ENCODE assay signal across 23 mouse cellular contexts in genomic region chr11:117470586-117471195, GRCm38 (mm10). TPM values are rescaled to one million over a fixed set of nuclear protein-coding genes. Genes with fewer than 3 reads are reported as not detected.
"Had no signal": no experiment of that assay in that cellular context is flagged by ENCODE, and none has a peak within 500 bp of the region (broad histone marks: within the 10 kb centered on the region; RNA-seq: fewer than 3 reads in every experiment).

No protein-coding gene starts in this region.

- H3K27ac ChIP-seq: liver, embryonic 13.5 days; neural tube, embryonic 13.5 days had no signal

- H3K9ac ChIP-seq: liver, embryonic 13.5 days; midbrain, embryonic 13.5 days; neural tube, embryonic 13.5 days had no signal

- H3K9me3 ChIP-seq: liver, embryonic 13.5 days; midbrain, embryonic 13.5 days; neural tube, embryonic 13.5 days had no signal

- H3K4me2 ChIP-seq: liver, embryonic 13.5 days; midbrain, embryonic 13.5 days; neural tube, embryonic 13.5 days had no signal

- ATAC-seq: midbrain, embryonic 16.5 days had no signal

- H3K4me3 ChIP-seq: liver, embryonic 13.5 days; midbrain, embryonic 13.5 days; myocyte; neural tube, embryonic 13.5 days had no signal

- H3K36me3 ChIP-seq: liver, embryonic 13.5 days; midbrain, embryonic 13.5 days; neural tube, embryonic 13.5 days had no signal

- DNase-seq: kidney, postnatal 14 days; kidney, postnatal 4 days; layer of hippocampus, adult 9-11 months; liver, embryonic 13.5 days; lung, adult 2 months; lung, postnatal 14 days; lung, postnatal 4 days; thymus, adult 18-20 months; thymus, postnatal 36 days had no signal

- H3K4me1 ChIP-seq: liver, embryonic 13.5 days had no signal

RNA-seq across cellular contexts. Expression of gene Gm11733, which starts 13.5 kb away (rescaled TPM):
- polyA plus RNA-seq: kidney, embryonic 16.5 days; limb, embryonic 11.5 days; limb, embryonic 14.5 days; liver, adult 2 months; liver, embryonic 13.5 days; liver, embryonic 16.5 days; lung, adult 2 months; lung, embryonic 16.5 days; midbrain, embryonic 13.5 days; midbrain, embryonic 16.5 days; myocyte; neural tube, embryonic 13.5 days; small intestine, adult 2 months; spleen, adult 2 months; stomach, embryonic 16.5 days; testis, adult 2 months had no signal
